Mouse (Mus musculus) B cell, adult 62 days (primary cell): Measurements from ENCODE around the gene Rpl10. TPM values are rescaled to one million over a fixed set of nuclear protein-coding genes. Genes with fewer than 3 reads are reported as not detected.

Experiments used
- total RNA-seq: library from RNA; stranded (reverse); gene quantifications from 4 replicates; pipeline ENCODE4 v1.2.4, GENCODE M21; 2023

Rpl10 gene
- total RNA-seq = 724 to 805 TPM (median 783 TPM) in 4 replicates

DNA sequence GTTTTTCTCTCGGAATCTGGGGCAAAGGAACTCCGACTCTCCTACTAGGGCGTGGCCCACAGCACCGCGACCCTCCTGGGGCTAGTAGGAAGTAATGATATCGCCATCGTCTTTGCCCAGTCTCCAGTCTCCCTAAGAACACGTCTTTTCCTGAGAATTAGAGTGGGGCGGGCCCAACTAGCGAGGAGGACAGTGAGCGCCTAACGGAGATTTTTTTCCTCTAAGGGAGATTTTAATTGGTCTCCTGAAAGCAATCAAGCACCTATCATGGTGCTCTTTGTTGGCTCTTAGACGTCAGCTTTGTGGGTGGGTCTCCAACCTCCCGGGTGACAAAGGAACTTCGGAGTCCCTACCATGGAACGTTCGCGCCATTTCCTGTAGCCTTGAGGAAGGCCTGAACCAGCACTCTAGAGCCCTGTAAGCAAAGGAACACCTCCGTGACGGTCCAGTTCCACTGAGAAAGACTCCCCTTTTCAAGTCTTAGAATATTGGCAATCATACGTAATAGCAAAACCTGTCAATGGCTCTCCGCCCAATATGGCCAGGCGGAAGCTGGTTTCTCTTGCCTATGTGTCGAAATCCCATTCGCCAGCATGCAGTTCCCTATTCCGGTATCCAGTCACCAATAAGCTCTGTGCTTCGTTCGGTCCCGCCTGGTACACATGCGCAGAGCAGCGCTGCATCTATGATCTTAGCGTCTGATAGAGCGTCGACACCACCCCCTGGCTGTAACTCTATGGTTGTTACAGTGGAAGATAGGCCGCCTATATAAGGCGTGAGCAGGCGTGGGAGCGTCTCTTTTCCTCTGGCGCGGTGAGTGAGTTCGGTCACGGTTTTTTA lies at the start of gene Rpl10:
TSS of gene Rpl10 (plus strand) at position 751 of the 840 bp plus-strand sequence.

DNA sequence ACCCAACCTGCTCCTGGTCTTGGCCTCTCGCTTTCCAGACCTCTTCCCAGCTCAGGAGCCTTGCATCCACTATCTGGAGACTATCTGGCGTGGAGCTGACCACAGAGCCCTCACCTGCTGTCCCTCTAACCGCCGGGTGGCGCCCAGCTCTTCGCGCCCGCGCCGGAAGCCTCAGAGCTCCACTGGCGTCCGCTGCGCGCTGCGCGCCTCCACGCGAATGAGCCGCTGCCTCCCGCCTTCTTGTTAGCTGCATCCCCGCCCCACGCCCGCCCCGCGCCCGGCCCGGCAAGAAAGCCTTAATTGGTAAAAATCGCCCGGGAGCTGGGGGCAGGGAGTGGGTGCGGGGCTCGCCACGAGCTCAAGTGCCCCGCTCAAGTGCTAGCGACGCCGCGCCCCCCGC lies 21.0 kb upstream of the Rpl10 start, which contains the start of gene Flna:
TSS of gene Flna (minus strand) at position 206 of the 400 bp plus-strand sequence.

DNA sequence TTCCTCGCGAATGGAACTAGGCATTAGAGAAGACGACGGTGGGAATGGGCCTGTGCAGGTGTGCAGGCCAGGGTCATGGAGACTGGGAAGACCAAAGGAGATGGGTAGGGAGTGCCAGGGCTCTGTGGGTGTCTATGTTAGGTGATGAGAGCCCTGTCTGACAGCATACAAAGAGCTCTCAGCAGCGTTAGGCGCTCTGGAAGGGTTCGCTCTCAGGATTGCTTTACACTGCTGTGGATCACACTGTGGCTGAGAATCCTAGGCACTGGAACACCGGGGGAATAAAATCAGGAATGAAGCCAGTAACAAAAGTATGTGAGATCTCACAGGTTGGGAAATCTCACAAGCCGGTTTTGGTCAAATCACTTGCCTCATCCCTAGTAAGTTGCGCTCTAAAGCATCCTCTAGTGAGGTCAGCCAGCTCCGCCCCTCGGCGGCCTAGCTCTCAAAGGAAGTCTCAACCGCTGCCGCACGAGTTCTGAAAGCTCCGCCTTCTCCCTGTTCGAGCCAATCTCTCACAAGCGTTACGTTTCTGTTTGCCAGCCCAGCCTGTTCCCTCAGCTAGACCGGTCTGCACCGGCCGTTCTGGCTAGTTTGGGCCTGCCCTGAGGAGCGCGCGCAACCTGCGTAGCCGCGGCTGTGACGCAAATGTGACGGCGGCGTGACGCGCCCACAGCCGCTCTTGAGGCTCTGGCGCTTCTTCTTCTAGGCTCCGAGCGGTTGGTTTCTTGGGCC lies 16.3 kb upstream of the Rpl10 start, which contains the start of gene Emd:
TSS of gene Emd (plus strand) at position 535 of the 735 bp plus-strand sequence.

DNA sequence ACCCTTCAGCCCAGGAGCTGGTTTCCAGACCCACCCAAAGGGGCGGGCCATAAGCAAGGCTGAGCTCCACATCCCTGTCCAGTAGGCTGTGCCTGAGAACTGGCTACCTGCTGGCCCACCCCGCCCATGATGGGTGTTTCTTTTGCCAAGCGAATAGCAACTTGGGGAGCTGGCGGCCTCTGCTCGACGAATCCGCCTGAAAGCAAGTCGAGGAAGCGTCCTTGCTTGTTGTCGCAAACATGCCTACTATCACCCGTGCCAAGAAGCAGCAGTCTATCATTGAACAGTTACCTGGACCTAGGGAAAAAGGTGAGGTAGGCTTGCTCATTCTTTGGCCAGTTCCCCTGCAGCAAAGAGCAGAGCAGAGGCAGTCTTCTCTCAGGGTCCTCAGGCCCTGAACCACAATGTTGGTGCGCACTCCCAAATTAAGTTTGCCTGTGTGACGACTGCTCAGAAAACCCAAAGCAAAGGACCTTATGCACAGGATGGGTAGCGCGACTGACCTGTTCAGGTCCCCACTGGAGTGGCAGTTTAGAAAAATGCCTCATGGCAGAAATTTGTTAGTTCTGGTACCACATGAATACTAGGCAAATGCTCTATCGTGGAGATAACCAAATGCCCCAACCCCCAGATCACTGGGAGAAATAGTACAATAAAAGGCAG lies 11.3 kb downstream of the Rpl10 start, which contains the start of the genes Taz and Dnase1l1:
TSS of gene Taz (plus strand) at position 181 of the 663 bp plus-strand sequence.
TSS of gene Dnase1l1 (minus strand) at position 606 of the 663 bp plus-strand sequence.

DNA sequence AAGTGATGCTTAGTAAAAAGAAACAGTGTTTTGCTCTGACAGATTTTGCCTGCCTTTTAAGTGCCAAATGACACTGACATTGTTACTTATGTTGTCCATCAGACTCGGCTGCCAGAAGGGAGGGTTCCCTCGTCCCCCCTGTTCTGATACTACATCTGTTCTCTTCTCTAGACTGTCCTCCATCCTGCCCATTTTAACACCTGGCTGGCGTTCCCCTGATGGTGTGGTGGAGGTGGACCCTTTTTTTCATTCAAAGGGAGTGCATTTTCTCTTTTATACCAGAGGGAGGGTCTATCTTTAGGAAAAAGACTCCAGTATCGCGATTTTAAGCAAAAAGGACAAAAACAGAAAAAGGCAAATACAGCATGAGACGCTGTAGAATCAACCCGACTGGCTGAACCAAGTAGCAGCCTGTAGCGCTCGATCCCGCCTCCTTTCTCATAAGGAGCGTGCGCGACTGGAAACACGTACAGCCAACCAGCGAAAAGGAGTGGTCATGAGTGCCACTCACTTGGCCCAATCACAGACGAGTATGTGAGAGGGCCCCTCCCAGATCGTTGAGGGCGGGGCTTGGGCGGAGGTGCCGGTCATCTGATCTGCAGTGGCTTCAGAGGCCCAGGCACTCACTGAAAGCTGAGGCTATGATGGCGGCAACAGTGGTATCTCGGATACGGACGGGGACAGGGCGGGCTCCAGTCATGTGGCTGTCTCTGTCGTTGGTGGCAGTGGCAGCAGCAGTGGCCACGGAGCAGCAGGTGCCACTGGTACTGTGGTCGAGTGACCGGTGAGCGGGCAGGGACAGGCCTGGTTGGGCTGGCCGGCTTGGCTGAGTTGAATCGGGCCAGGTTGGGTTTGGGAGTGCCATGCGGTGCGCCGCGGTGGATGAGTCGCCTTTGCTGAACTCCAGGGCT lies 26.2 kb downstream of the Rpl10 start, which contains the start of gene Atp6ap1:
TSS of gene Atp6ap1 (plus strand) at position 560 of the 911 bp plus-strand sequence.

DNA sequence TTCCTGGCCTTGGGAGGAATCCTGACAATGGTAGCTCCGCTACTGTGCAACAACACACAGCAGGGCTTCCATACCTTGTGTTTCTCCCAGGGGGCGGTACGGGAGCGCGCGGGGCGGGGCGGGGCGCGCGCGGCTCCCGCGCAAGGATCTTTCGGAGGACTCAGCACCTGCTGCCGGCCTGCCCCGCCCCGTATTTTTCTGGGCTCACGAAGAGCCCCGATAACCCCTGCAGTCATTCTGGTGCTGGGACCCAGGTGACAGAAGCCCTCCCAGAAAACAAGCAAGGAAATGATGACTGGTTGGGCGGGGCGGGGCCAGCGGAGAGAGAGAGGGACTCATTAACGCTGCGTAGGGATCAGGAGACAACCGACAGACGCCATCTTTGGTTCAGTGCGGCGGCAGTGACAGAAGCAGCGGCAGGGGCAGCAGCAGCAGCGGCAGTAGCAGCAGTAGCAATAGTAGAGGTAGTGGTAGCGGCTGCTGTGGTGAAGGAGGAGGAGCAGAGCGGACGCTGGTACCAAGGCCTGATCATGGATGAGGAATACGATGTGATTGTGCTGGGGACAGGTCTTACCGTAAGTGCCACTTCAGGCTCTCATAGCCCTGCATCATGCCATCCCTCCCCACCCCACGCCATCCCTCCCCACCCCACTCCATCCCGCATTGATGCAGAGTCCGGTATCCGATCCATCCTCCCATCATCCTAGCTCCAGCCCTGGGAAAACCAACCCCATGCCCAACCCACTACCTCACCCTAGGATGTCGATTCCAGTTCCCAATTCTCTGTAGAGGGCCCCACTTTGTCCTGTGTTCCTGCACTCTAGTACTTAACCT lies 34.5 kb downstream of the Rpl10 start, which contains the start of gene Gdi1:
TSS of gene Gdi1 (plus strand) at position 132 of the 834 bp plus-strand sequence.

DNA sequence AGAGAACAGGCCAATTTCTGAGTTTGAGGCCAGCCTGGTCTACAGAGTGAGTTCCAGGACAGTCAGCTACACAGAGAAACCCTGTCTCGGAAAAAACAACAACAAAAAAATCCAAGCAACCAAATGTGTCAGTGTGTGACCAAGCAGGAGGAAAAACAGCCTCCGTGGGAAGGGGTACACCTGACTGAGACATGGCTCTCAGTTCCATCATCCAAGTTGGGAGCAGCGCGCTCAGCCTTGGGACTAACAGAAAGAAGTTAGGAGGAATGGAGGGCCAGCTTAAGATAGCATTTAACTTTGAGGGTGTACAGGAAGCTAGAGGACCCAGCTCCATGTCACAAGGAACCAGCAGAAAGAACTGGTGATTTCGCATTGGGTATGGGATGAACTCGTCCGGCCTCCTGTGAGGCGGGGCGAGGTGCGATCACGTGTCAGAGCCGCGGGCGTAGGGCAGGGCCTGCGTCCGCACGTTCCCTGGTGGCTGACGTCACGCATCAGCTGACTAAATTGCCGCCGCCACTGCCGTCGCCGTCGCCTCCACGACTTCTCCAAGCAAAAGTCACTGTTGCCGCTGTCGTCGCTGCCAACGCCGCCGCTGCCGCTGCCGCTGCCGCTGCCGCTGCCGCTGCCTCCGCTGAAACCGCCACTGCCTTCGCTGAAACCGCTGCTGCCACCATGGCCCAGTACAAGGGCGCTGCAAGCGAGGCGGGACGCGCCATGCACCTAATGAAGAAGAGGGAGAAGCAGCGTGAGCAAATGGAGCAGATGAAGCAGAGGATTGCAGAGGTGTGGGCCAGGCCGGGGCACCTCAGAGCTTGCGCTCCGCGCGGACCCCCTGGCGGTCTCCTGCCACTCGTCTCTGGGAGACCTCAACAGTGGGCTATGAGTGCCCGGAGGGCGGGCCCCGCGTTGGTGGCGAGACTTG lies 42.2 kb downstream of the Rpl10 start, which contains the start of gene Fam50a:
TSS of gene Fam50a (plus strand) at position 494 of the 925 bp plus-strand sequence.

Other genes starting within 250 kb of the Rpl10 start
- gene Irak1, start 246.9 kb upstream of the Rpl10 start, total RNA-seq = 179 to 208 TPM (median 199 TPM) in 4 replicates
- not detected in 4 replicates for gene Opn1mw, start 143.3 kb upstream of the Rpl10 start, total RNA-seq
- 45.7 to 54.8 TPM (median 49.6 TPM) in 4 replicates for gene Mecp2, start 135.4 kb upstream of the Rpl10 start, total RNA-seq
- gene Tex28, start 103.0 kb upstream of the Rpl10 start, total RNA-seq = not detected in 4 replicates
- gene Tktl1, start 93.6 kb upstream of the Rpl10 start, total RNA-seq = not detected in 4 replicates
- 466 to 487 TPM (median 482 TPM) in 4 replicates for gene Flna, start 21.0 kb upstream of the Rpl10 start, total RNA-seq
- 99.6 to 104 TPM (median 101 TPM) in 4 replicates for gene Emd, start 16.1 kb upstream of the Rpl10 start, total RNA-seq
- gene Taz, start 11.1 kb downstream of the Rpl10 start, total RNA-seq = 105 to 117 TPM (median 111 TPM) in 4 replicates
- gene Dnase1l1, start 11.5 kb downstream of the Rpl10 start, total RNA-seq = 12.4 to 17.5 TPM (median 14.7 TPM) in 4 replicates
- 175 to 185 TPM (median 177 TPM) in 4 replicates for gene Atp6ap1, start 26.3 kb downstream of the Rpl10 start, total RNA-seq
- 279 to 321 TPM (median 292 TPM) in 4 replicates for gene Gdi1, start 34.2 kb downstream of the Rpl10 start, total RNA-seq
- gene Fam50a, start 42.2 kb downstream of the Rpl10 start, total RNA-seq = 114 to 127 TPM (median 121 TPM) in 4 replicates
- 11.2 to 16.7 TPM (median 13.9 TPM) in 4 replicates for gene Plxna3, start 58.3 kb downstream of the Rpl10 start, total RNA-seq
- 24.2 to 28.3 TPM (median 26.3 TPM) in 4 replicates for gene Lage3, start 82.8 kb downstream of the Rpl10 start, total RNA-seq
- 28.4 to 32.0 TPM (median 29.2 TPM) in 4 replicates for gene Ubl4a, start 102.4 kb downstream of the Rpl10 start, total RNA-seq
- gene Slc10a3, start 102.5 kb downstream of the Rpl10 start, total RNA-seq = 19.4 to 23.8 TPM (median 20.6 TPM) in 4 replicates
- gene Fam3a, start 122.5 kb downstream of the Rpl10 start, total RNA-seq = 17.2 to 25.1 TPM (median 20.4 TPM) in 4 replicates
- gene Ikbkg, start 122.5 kb downstream of the Rpl10 start, total RNA-seq = 47.5 to 53.2 TPM (median 49.5 TPM) in 4 replicates
- 25.4 to 35.0 TPM (median 28.8 TPM) in 4 replicates for gene G6pdx, start 158.4 kb downstream of the Rpl10 start, total RNA-seq
- not detected in 4 replicates for gene Gm6880, start 210.6 kb downstream of the Rpl10 start, total RNA-seq